Mouse (Mus musculus) stomach, embryonic 14.5 days (tissue): ENCODE data around the gene Wdr17. TPM values are rescaled to one million over a fixed set of nuclear protein-coding genes. Genes with fewer than 3 reads are reported as not detected.

Source experiments
- ATAC-seq: fragments of 200-750 bp; cut with Nextera tagmentation; 2 replicates; pipeline ENCODE4 v1.8.0; 2017; ENCODE audit warnings: low read depth, moderate TSS enrichment; ENCODE audit not compliant: insufficient number of reproducible peaks, insufficient read depth, low FRiP score
- H3K27ac ChIP-seq: fragments of 300-500 bp; sonication (generic); 2 replicates; pipeline ENCODE4 v1.5.1; 2014; ENCODE audit warnings: mild to moderate bottlenecking, low read length, moderate library complexity, mixed read lengths
- H3K27me3 ChIP-seq: fragments of 300-500 bp; sonication (generic); 2 replicates; pipeline ENCODE4 v1.6.1; 2014; ENCODE audit warnings: low read length, control low read depth, mixed read lengths; ENCODE audit not compliant: control insufficient read depth, insufficient read depth
- H3K36me3 ChIP-seq: fragments of 300-500 bp; sonication (generic); 2 replicates; pipeline ENCODE4 v1.6.1; 2014; ENCODE audit warnings: mild to moderate bottlenecking, control low read depth, low read length, moderate library complexity, mixed read lengths; ENCODE audit not compliant: control insufficient read depth, insufficient read depth
- H3K4me1 ChIP-seq: fragments of 300-500 bp; sonication (generic); 2 replicates; pipeline ENCODE4 v1.6.1; 2014; ENCODE audit warnings: low read length, control low read depth, mixed read lengths; ENCODE audit not compliant: control insufficient read depth, insufficient read depth
- H3K4me2 ChIP-seq: fragments of 300-500 bp; sonication (generic); replicated peaks from 2 replicates; pipeline ENCODE4 v1.6.1; 2014; ENCODE audit warnings: low read depth, low read length, control low read depth
- H3K4me3 ChIP-seq: fragments of 300-500 bp; sonication (generic); 2 replicates; pipeline ENCODE4 v1.5.1; 2014; ENCODE audit warnings: low read depth, low read length, control low read depth
- H3K9ac ChIP-seq: fragments of 300-500 bp; sonication (generic); replicated peaks from 2 replicates; pipeline ENCODE4 v1.6.1; 2014; ENCODE audit warnings: low read depth, mild to moderate bottlenecking, control low read depth, low read length, moderate library complexity, mixed read lengths
- H3K9me3 ChIP-seq: fragments of 300-500 bp; sonication (generic); 2 replicates; pipeline ENCODE4 v1.6.1; 2016; ENCODE audit warnings: low read depth, low read length, control low read depth; ENCODE audit not compliant: control insufficient read depth
- WGBS: fragments of 180-500 bp; shearing (Covaris S2); extraction: QIAGEN DNeasy Blood & Tissue Kit; methylation state at CpG from one replicate; pipeline ENCODE4 v1.1.7; 2014; 5-methylcytosine and 5-hydroxymethylcytosine counted together
- polyA plus RNA-seq: library from polyadenylated mRNA; unstranded; fragments of >200 nt; fragmentation: Nextera tagmentation; extraction: Ambion mirVana; gene quantifications from 2 replicates; pipeline ENCODE4 v1.2.1, GENCODE M21; 2014

The Wdr17 gene
- 0.70 and 1.4 TPM in 2 replicates for polyA plus RNA-seq

GRCm38 (mm10) chr8:54886987-54887785 is at the start of gene Wdr17:
Gene Wdr17, minus strand, starts transcription at chr8:54887184.
- H3K4me1 ChIP-seq: no peaks in the 10 kb centered on the region
- no peaks in the 10 kb centered on the region for H3K9me3 ChIP-seq
- no peaks in the 10 kb centered on the region for H3K27me3 ChIP-seq
- H3K4me3 ChIP-seq: no peak within 1 kb of the TSS
- WGBS: 79% methylated on average over 9 of the region's 9 CpGs
- H3K4me2 ChIP-seq: no peak within 1 kb of the TSS
- no peak within 1 kb of the TSS for H3K27ac ChIP-seq
- H3K36me3 ChIP-seq: no peaks in the 10 kb centered on the region
- no peak for ATAC-seq
- no peak within 1 kb of the TSS for H3K9ac ChIP-seq

- no peaks in the 10 kb centered on the region for H3K36me3 ChIP-seq
- 62% methylated on average over 2 of the region's 2 CpGs for WGBS
- no peak overlapping the region for H3K9ac ChIP-seq
- no peak overlapping the region for H3K4me3 ChIP-seq
- no peaks in the 10 kb centered on the region for H3K9me3 ChIP-seq
- H3K27me3 ChIP-seq: no peaks in the 10 kb centered on the region
- H3K4me2 ChIP-seq: no peak overlapping the region
- no peaks in the 10 kb centered on the region for H3K4me1 ChIP-seq
- no peak for ATAC-seq
- no peak overlapping the region for H3K27ac ChIP-seq
These were observed 45.3 kb upstream of the Wdr17 start for GRCm38 (mm10) chr8:54932306-54932705.

- no peak overlapping the region for H3K4me3 ChIP-seq
- H3K9me3 ChIP-seq: no peaks in the 10 kb centered on the region
- H3K27me3 ChIP-seq: no peaks in the 10 kb centered on the region
- no peak for ATAC-seq
- no peaks in the 10 kb centered on the region for H3K36me3 ChIP-seq
- 85% methylated on average over 3 of the region's 3 CpGs for WGBS
- no peak overlapping the region for H3K4me2 ChIP-seq
- H3K4me1 ChIP-seq: no peaks in the 10 kb centered on the region
- H3K9ac ChIP-seq: no peak overlapping the region
- no peak overlapping the region for H3K27ac ChIP-seq
These were observed 38.0 kb upstream of the Wdr17 start for GRCm38 (mm10) chr8:54924936-54925335.

GRCm38 (mm10) chr8:54922160-54922855 is 35.3 kb upstream of the Wdr17 start:
- Histone ChIP-seq H3K27ac (no peak overlapping the region), H3K4me3 (no peak overlapping the region), H3K4me1 (no peaks in the 10 kb centered on the region), H3K27me3 (no peaks in the 10 kb centered on the region), H3K9me3 (no peaks in the 10 kb centered on the region), H3K9ac (no peak overlapping the region), H3K4me2 (no peak overlapping the region), H3K36me3 (no peaks in the 10 kb centered on the region)
- 30% methylated on average over 2 of the region's 2 CpGs for WGBS
- ATAC-seq: no peak

- H3K27me3 ChIP-seq: no peaks in the 10 kb centered on the region
- H3K4me3 ChIP-seq: no peak overlapping the region
- no peaks in the 10 kb centered on the region for H3K9me3 ChIP-seq
- no peak overlapping the region for H3K9ac ChIP-seq
- H3K36me3 ChIP-seq: no peaks in the 10 kb centered on the region
- no peak overlapping the region for H3K27ac ChIP-seq
- ATAC-seq: no peak
- no peak overlapping the region for H3K4me2 ChIP-seq
- WGBS: 57% methylated on average over 6 of the region's 9 CpGs
- H3K4me1 ChIP-seq: no peaks in the 10 kb centered on the region
These were observed 30.7 kb upstream of the Wdr17 start for GRCm38 (mm10) chr8:54917710-54918109.

GRCm38 (mm10) chr8:54912891-54913290 is 25.9 kb upstream of the Wdr17 start:
- Histone ChIP-seq H3K27ac (no peak overlapping the region), H3K4me1 (no peaks in the 10 kb centered on the region), H3K9ac (no peak overlapping the region), H3K27me3 (no peaks in the 10 kb centered on the region), H3K9me3 (no peaks in the 10 kb centered on the region), H3K36me3 (no peaks in the 10 kb centered on the region), H3K4me2 (no peak overlapping the region), H3K4me3 (no peak overlapping the region)
- 90% methylated on average over 2 of the region's 2 CpGs for WGBS
- ATAC-seq: no peak

- Histone ChIP-seq H3K9me3 (no peaks in the 10 kb centered on the region), H3K4me3 (no peak overlapping the region), H3K36me3 (no peaks in the 10 kb centered on the region), H3K9ac (no peak overlapping the region), H3K27me3 (no peaks in the 10 kb centered on the region), H3K27ac (no peak overlapping the region), H3K4me2 (no peak overlapping the region), H3K4me1 (no peaks in the 10 kb centered on the region)
- WGBS: 77% methylated on average over 2 of the region's 2 CpGs
- ATAC-seq: no peak
These were observed 12.5 kb upstream of the Wdr17 start for GRCm38 (mm10) chr8:54899444-54899843.

GRCm38 (mm10) chr8:54894637-54895322 is 7.8 kb upstream of the Wdr17 start:
- no peak overlapping the region for H3K4me2 ChIP-seq
- WGBS: 79% methylated on average over 2 of the region's 2 CpGs
- no peaks in the 10 kb centered on the region for H3K9me3 ChIP-seq
- no peaks in the 10 kb centered on the region for H3K36me3 ChIP-seq
- no peak overlapping the region for H3K9ac ChIP-seq
- H3K27ac ChIP-seq: no peak overlapping the region
- H3K4me1 ChIP-seq: no peaks in the 10 kb centered on the region
- ATAC-seq: no peak
- H3K27me3 ChIP-seq: no peaks in the 10 kb centered on the region
- H3K4me3 ChIP-seq: no peak overlapping the region
